Mouse (Mus musculus): ENCODE data around the gene Timm23.

DNA sequence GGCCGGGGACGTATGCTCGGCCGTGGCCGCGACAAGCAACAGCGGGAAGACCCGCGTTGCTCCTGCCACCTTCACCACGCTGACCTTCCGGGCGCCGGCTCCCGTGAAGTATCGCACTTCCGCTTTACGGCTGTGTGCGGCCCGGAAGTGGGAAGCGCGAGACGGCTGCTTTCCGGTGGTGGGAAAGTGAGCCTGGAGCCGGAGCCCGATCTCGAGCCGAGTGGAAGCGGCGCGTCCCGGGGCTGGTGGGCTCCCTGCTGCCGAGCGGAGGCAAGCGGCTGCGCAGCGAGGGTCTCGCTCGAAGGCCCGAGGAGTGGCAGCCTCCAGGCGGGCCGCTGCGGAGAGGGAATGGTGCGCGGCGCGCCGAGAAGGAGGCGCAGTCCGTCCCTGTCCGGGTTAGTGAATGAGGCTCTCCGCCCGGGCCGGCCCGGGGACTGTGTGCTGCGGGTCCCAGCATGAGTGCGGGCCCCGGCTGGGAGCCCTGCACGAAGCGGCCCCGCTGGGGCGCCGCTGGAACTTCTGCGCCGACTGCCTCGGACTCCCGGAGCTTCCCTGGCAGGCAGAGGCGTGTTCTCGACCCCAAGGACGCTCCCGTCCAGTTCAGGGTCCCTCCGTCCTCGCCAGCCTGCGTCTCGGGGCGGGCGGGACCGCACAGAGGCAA, at the start of gene Timm23, which contains the start of gene Parg:
- TF ChIP-seq CTCF (IDR thresholded peaks at IDR 0.05; ENCODE audit: low read depth) (no peak), EP300 (optimal IDR thresholded peaks at IDR 0.05) (no peak)
